Mouse (Mus musculus) kidney, adult 2 months (tissue): Measurements from ENCODE around the gene Zfp94.
"Not testable (repeated sequence)": the region's sequence is repeated elsewhere in the genome, so short reads cannot be mapped to it uniquely, and the experiment has no call there.

Experiments
- CTCF ChIP-seq: fragments of 200-500 bp; conservative IDR thresholded peaks from 2 replicates; pipeline ENCODE4 v1.5.1; 2011; ENCODE audit warnings: low read depth, mild to moderate bottlenecking, control low read depth, low read length, moderate library complexity, mixed read lengths; ENCODE audit not compliant: insufficient read depth, insufficient read length
- POLR2A ChIP-seq: fragments of 200-500 bp; IDR thresholded peaks from one replicate; pipeline ENCODE4 v1.6.1; 2011; ENCODE audit warnings: low read depth, low read length, control low read depth

DNA sequence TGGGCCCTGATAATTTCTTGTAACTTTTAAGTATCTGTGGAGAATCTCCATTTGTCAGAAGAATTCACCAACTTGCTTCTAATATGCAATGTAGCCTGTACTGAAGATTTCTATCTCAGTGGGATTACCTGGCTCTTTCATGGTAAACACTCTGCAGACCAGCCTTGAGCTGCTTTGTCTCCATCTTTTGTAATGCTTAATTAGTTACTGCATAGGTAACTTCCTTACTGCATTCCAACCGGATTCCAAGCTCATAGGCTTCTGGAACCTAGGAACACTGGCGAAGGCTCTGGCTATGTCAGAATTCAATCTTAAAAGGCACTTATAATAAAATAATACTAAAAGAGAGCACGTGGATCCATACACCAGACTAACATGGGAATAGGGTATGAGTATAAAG, 37.7 kb downstream of the Zfp94 start:
- TF ChIP-seq CTCF, POLR2A: not testable (repeated sequence)
